Mouse (Mus musculus) midbrain, embryonic 13.5 days (tissue): ENCODE measurements at regions not wholly inside any gene's neighbourhood (a gene's known extent, or its start where the extent isn't known, plus 50 kb on each side); places are given as distances from the start of the nearest gene placed in this dataset.

ENCODE experiments used
- ATAC-seq: fragments of 200-750 bp; cut with Nextera tagmentation; 2 replicates; pipeline ENCODE4 v1.8.0; 2017; ENCODE audit warnings: mild to moderate bottlenecking, moderate TSS enrichment, moderate library complexity
- H3K27ac ChIP-seq: fragments of 300-500 bp; sonication (generic); 2 replicates; pipeline ENCODE4 v1.5.1; 2015; ENCODE audit warnings: inconsistent platforms, mild to moderate bottlenecking, moderate library complexity
- H3K27me3 ChIP-seq: fragments of 300-500 bp; sonication (generic); 2 replicates; pipeline ENCODE4 v1.6.1; 2015; ENCODE audit warnings: mild to moderate bottlenecking, inconsistent platforms
- H3K36me3 ChIP-seq: fragments of 300-500 bp; sonication (generic); 2 replicates; pipeline ENCODE4 v1.6.1; 2015; ENCODE audit warnings: mild to moderate bottlenecking, inconsistent platforms
- H3K4me1 ChIP-seq: fragments of 300-500 bp; sonication (generic); replicated peaks from 2 replicates; pipeline ENCODE4 v1.6.1; 2015; ENCODE audit warnings: inconsistent platforms
- H3K4me2 ChIP-seq: fragments of 300-500 bp; sonication (generic); replicated peaks from 2 replicates; pipeline ENCODE4 v1.6.1; 2015; ENCODE audit warnings: moderate library complexity, mild to moderate bottlenecking, inconsistent platforms
- H3K4me3 ChIP-seq: fragments of 300-500 bp; sonication (generic); replicated peaks from 2 replicates; pipeline ENCODE4 v1.5.1; 2015; ENCODE audit warnings: mild to moderate bottlenecking, inconsistent platforms
- H3K9ac ChIP-seq: fragments of 300-500 bp; sonication (generic); replicated peaks from 2 replicates; pipeline ENCODE4 v1.6.1; 2015; ENCODE audit warnings: mild to moderate bottlenecking, inconsistent platforms
- H3K9me3 ChIP-seq: fragments of 300-500 bp; sonication (generic); 2 replicates; pipeline ENCODE4 v1.6.1; 2016; ENCODE audit warnings: mild to moderate bottlenecking, inconsistent platforms
- WGBS: fragments of 180-500 bp; shearing (Covaris S2); methylation state at CpG from one replicate; pipeline ENCODE4 v1.1.7; 2015; 5-methylcytosine and 5-hydroxymethylcytosine counted together

DNA sequence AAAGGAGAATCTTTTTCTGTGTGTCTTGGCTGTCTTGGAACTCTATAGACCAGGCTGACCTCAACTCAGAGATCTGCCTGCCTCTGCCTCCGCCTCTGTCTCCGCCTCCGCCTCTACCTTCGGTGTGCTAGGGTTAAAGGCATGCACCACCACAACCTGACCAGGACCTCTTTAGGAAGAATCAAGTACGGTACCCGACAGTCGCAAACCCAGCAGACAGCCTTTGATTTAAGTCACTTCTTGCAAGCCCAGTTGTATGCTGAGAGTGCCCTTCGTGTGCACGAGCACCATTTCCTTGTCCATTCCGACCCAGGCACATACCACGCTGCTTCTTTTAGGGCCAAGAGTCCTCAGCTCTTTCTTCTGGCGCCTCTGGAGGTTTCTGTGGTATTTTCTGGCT, 105.0 kb upstream of the Six3 start:
- no peak for ATAC-seq
- Histone ChIP-seq H3K27ac (no peak overlapping the region), H3K36me3 (no peaks in the 10 kb centered on the region), H3K4me2 (no peak overlapping the region), H3K27me3 (0 out of 2 replicates have a peak, but pooled peaks cover 13% of the 10 kb centered on the region), H3K9me3 (peaks cover 6% of the 10 kb centered on the region; the same call in 1 of the 2 replicates), H3K4me1 (peaks cover 11% of the 10 kb centered on the region; the same call in 1 of the 2 replicates), H3K9ac (no peak overlapping the region), H3K4me3 (no peak overlapping the region)
- WGBS: 93% methylated on average over 12 of the region's 12 CpGs

DNA sequence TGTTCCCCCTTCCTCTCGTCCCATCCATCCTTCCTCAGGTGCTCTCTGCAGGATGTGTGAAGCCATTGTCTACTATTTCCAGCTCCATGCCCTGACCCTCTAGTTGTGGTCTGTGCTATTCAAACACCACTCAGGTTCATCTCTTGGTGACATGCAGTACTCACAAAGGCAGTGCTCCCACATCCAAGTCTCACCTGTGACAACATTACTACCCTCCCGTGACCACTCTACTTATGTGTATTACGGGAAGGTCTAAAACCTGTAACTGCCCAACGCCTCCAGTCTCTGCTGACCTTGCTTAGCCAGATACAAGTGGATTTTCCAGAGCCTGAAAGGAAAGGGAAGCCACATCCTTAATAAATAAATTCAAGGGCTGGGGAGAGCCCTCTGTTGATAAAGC, 100.4 kb upstream of the Six3 start:
- peaks cover 27% of the 10 kb centered on the region; the same call in 1 of the 2 replicates for H3K27me3 ChIP-seq
- H3K27ac ChIP-seq: no peak overlapping the region
- no peaks in the 10 kb centered on the region for H3K36me3 ChIP-seq
- no peak for ATAC-seq
- no peak overlapping the region for H3K4me3 ChIP-seq
- no peak overlapping the region for H3K4me2 ChIP-seq
- H3K9me3 ChIP-seq: no peaks in the 10 kb centered on the region
- peaks cover 8% of the 10 kb centered on the region; the same call in 1 of the 2 replicates for H3K4me1 ChIP-seq
- no peak overlapping the region for H3K9ac ChIP-seq
- WGBS: 94% methylated on average over 4 of the region's 4 CpGs

DNA sequence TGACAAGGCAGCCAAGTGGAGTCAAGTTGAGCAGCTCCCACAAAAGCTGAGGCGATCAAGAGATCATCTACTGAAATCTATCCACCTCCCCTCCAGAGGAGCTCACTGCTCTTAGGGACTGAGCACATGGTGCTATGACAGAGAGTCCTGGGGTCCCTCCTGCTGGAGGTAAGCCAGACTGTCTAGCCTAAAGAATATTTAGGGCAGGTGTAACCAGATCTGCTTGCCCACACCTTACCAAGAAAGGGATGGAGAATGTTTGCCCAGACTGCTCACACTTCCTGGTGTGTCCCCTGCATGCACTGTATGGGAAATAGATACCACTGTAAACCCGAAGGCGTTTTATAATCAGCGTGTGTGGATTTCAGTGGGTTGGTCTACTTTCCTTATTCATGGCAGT, 99.5 kb upstream of the Six3 start:
- H3K27ac ChIP-seq: no peak overlapping the region
- H3K36me3 ChIP-seq: no peaks in the 10 kb centered on the region
- ATAC-seq: no peak
- H3K4me2 ChIP-seq: no peak overlapping the region
- H3K27me3 ChIP-seq: peaks cover 24% of the 10 kb centered on the region; the same call in 1 of the 2 replicates
- 90% methylated on average over 4 of the region's 4 CpGs for WGBS
- peaks cover 8% of the 10 kb centered on the region; the same call in 1 of the 2 replicates for H3K4me1 ChIP-seq
- H3K9me3 ChIP-seq: no peaks in the 10 kb centered on the region
- no peak overlapping the region for H3K9ac ChIP-seq
- no peak overlapping the region for H3K4me3 ChIP-seq

DNA sequence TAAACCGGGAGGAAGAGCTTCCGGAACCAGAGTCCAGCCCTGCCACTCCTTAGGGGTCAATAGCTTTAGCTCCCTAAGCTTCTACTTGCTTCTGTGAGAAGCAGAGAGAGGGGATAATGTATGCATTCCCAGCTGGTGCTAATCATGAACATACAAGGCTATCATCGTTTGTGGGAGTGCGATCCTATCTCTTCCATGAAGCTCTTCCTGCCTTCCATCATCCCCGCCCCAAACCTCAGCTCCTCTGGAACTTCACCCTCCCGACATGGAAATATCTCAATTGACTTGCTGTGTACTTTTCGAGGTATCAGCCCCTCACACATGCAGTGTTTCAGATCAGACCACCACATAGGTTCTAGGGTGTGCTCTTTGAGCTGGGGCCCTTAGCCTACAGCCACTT, 99.0 kb upstream of the Six3 start:
- ATAC-seq: no peak
- Histone ChIP-seq H3K9me3 (no peaks in the 10 kb centered on the region), H3K4me3 (no peak overlapping the region), H3K4me2 (no peak overlapping the region), H3K27ac (no peak overlapping the region), H3K9ac (no peak overlapping the region), H3K36me3 (no peaks in the 10 kb centered on the region), H3K27me3 (peaks cover 29% of the 10 kb centered on the region; the same call in 1 of the 2 replicates), H3K4me1 (peaks cover 8% of the 10 kb centered on the region; the same call in 1 of the 2 replicates)
- 75% methylated on average over 7 of the region's 7 CpGs for WGBS

DNA sequence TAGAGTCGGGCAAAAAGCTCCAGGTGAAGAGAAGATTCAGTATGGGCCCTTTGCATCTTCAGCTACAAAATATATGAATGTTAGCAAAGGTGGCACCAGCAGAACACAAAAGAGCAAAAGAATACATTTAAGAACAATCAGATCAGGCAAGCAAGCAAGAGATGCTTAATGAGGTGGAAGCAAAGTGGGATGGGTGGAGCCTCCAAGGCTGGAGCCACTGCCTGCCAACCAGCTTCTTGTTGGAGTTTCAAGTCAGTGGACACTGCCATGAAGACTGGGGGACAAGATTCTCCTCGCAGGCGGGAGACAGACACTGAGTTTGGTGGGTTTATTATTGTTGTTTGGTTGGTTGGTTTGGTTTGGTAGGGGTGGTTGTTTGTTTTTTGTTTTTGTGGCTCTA, 96.1 kb upstream of the Six3 start:
- Histone ChIP-seq H3K9me3 (no peaks in the 10 kb centered on the region), H3K36me3 (no peaks in the 10 kb centered on the region), H3K9ac (no peak overlapping the region), H3K27ac (no peak overlapping the region), H3K4me2 (no peak overlapping the region), H3K4me1 (peaks cover 8% of the 10 kb centered on the region; the same call in 1 of the 2 replicates), H3K4me3 (no peak overlapping the region), H3K27me3 (peaks cover 43% of the 10 kb centered on the region)
- ATAC-seq: no peak
- WGBS: 89% methylated on average over 3 of the region's 3 CpGs

DNA sequence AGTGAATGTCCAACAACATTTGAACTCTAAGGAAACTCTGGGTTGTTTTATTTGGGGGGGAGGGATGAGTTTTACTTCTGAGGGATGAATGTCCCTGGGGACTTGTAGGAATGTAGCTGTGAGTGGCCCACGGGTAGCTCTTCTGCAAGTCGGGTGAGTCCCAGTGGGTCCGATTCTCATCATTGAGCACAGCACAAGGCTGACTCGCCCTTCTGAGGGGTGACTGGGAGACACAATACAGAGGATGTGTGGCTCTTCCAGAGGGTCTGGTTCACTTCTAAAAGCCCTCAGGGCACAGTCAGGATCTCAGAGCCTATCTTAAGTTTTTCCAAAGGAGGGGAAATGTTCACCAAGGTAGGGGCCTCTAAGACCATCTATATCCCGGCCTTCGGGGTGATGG, 94.9 kb upstream of the Six3 start:
- H3K4me2 ChIP-seq: no peak overlapping the region
- peaks cover 8% of the 10 kb centered on the region; the same call in 1 of the 2 replicates for H3K4me1 ChIP-seq
- H3K27ac ChIP-seq: no peak overlapping the region
- H3K9me3 ChIP-seq: no peaks in the 10 kb centered on the region
- 93% methylated on average over 6 of the region's 6 CpGs for WGBS
- H3K36me3 ChIP-seq: no peaks in the 10 kb centered on the region
- no peak for ATAC-seq
- no peak overlapping the region for H3K4me3 ChIP-seq
- no peak overlapping the region for H3K9ac ChIP-seq
- H3K27me3 ChIP-seq: peaks cover 52% of the 10 kb centered on the region

DNA sequence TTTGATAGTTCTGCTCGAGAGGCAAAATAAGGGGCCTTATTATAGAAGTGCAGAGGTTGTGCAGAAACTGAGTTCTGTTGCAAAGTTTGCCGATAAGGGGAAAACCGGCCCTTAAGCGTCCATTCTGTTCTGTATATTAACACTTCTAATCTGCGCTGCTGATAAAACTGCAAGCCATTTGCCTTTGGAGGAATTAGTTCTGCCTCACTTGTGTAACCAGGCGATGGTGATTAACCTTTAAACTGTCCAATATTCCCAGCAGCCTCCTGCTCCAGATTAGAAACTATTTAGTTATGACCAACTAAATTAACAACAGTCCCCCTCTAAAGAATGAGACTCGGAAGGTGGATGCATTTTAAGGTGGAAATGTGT, 86.1 kb upstream of the Six3 start:
- no peak for ATAC-seq
- 38% methylated on average over 7 of the region's 7 CpGs for WGBS

DNA sequence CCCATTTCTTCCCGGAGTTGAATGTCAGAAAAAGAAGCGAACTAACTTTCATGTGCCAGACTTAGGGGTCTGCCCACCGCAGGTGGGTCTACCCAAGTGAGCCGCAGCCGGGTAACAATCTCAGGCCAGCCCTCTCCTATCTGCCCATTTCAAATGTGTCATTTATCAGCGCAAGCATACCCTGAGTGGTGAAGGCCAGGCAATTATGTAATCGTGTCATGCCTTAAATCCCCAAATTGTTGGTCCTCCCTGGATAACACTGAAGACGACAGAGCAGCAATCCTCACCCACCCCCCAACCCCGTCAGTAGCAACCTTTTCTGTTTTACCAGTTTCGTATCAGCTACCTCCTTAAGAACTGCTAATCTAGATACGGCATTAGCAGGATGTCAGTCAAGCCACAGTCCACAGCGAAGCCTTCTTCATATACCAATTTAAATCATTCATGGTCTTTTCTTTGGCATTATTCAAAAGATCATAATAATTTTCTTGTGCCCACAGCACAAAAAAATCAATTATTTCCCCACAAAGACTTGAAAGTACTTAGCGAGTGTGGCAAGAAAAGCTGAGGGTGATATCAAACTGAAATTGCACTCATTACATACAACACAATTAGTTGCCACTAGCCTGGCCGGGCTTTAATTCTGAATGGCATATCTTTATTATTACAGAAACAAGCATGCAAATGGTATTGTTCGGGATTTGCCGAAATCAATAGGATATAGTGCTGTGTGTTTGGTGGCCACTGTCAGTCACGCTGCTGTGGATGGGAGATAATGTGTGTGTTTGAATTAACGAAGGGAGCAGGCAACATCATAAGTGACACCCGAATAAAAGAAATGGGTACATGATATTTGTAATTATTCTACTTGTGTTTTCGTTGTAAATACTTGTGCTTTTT, 85.1 kb upstream of the Six3 start:
- 37% methylated on average over 20 of the region's 20 CpGs for WGBS
- Histone ChIP-seq H3K4me1 (peaks cover 25% of the 10 kb centered on the region), H3K9me3 (no peaks in the 10 kb centered on the region), H3K27me3 (peaks cover 86% of the 10 kb centered on the region), H3K9ac (no peak overlapping the region), H3K4me2 (0 out of 2 replicates have a peak overlapping the region, but pooled peaks have one; percentile 5), H3K36me3 (no peaks in the 10 kb centered on the region), H3K27ac (no peak overlapping the region), H3K4me3 (no peak overlapping the region)
- ATAC-seq: peak; percentile 79

More for the DNA sequence above, 86.1 kb upstream of the Six3 start:
- Histone ChIP-seq H3K27me3 (peaks cover 83% of the 10 kb centered on the region), H3K36me3 (no peaks in the 10 kb centered on the region), H3K9me3 (no peaks in the 10 kb centered on the region), H3K9ac (no peak overlapping the region), H3K27ac (no peak overlapping the region), H3K4me1 (peaks cover 25% of the 10 kb centered on the region), H3K4me2 (no peak overlapping the region), H3K4me3 (no peak overlapping the region)

DNA sequence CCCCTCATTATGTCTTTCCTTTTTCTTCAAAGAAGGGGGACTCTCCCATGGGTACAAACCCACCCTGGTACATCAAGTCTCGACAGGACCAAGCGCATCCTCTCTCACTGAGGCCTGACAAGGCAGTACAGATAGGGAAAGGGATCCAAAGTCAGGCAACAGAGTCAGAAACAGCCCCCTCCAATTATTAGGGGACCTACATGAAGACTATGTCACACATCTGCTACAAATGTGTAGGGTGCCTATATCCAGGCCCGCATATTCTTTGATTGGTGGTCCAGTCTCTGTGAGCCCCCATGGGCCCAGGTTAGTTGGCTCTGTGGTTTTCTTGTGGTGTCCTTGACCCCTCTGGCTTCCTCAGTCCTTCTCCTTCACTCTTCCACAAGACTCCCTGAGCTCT, 77.1 kb upstream of the Six3 start:
- H3K4me1 ChIP-seq: no peaks in the 10 kb centered on the region
- no peak overlapping the region for H3K9ac ChIP-seq
- 91% methylated on average over 3 of the region's 3 CpGs for WGBS
- no peak overlapping the region for H3K4me3 ChIP-seq
- H3K36me3 ChIP-seq: no peaks in the 10 kb centered on the region
- no peak overlapping the region for H3K4me2 ChIP-seq
- no peak for ATAC-seq
- peaks cover 47% of the 10 kb centered on the region for H3K27me3 ChIP-seq
- H3K27ac ChIP-seq: no peak overlapping the region
- peaks cover 6% of the 10 kb centered on the region; the same call in 1 of the 2 replicates for H3K9me3 ChIP-seq

DNA sequence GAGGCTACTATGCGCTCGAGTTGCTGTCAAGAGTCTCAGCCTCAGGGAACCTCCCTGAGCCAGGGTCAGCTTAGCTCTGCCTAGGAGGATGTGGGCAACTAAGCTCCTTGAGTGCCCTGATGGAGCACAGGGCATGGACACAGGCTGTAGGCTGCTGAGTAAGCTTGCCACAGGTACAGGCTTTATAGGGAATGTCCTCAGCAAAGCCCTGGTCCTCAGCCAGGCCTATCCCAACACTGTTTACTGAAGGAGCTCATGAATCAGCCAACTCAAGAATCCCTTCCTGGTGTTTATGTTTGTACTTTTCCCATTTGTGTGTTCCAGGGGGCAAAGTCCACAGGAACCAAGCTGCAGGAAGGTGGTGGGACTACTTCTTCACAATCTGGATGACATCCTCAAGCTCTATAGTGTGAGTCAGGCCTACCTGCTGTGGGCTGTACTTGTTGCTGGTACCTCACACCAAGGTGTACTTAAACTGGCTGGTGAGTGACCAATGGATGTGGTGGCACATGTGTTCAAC, 72.1 kb upstream of the Six3 start:
- ATAC-seq: no peak
- no peaks in the 10 kb centered on the region for H3K36me3 ChIP-seq
- no peak overlapping the region for H3K9ac ChIP-seq
- H3K27me3 ChIP-seq: peaks cover 3% of the 10 kb centered on the region
- no peak overlapping the region for H3K27ac ChIP-seq
- H3K4me3 ChIP-seq: no peak overlapping the region
- no peaks in the 10 kb centered on the region for H3K4me1 ChIP-seq
- H3K9me3 ChIP-seq: peaks cover 7% of the 10 kb centered on the region; the same call in 1 of the 2 replicates
- 77% methylated on average over 2 of the region's 2 CpGs for WGBS
- no peak overlapping the region for H3K4me2 ChIP-seq

DNA sequence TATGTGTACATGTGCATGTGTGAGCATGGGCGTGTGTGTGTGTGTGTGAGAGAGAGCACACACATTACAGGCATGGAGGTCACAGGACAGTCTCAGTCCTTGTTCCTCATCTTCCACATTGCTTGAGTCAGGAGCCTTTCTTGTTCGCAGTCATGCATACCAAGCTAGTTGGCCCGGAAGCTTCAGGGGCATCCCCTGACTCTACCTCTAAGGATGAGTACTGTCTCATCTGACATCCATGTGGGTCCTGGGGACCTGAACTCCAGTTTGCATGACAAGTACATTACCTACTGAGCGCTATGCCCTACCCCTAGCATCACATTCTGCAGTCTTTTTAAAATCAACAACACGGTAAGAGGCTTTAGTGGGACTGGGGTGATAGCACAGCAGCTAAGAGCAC, 65.3 kb upstream of the Six3 start:
- H3K9ac ChIP-seq: no peak overlapping the region
- no peak overlapping the region for H3K4me2 ChIP-seq
- H3K4me1 ChIP-seq: no peaks in the 10 kb centered on the region
- H3K27ac ChIP-seq: no peak overlapping the region
- ATAC-seq: no peak
- no peaks in the 10 kb centered on the region for H3K36me3 ChIP-seq
- no peak overlapping the region for H3K4me3 ChIP-seq
- no peaks in the 10 kb centered on the region for H3K9me3 ChIP-seq
- WGBS: 89% methylated on average over 5 of the region's 5 CpGs
- peaks cover 9% of the 10 kb centered on the region; the same call in 1 of the 2 replicates for H3K27me3 ChIP-seq

DNA sequence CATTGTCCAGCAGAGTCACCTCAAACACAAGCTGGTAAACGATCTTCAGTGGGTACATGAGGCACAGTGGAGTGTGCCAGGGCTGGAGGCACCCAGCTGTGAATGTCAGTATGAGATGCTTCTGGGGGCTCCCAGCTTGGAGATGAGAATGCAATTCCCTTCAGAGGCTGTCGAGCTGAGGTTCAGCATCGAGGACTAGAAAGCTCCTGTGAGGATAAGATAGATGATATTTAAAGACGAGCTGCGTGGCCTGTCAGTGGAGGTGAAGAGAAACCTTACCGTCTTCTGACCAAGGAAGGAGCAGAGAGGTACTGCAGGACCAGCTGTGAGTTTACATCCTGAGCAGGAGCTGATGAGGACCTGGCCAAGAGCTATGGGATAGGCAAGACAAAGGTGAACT, 52.4 kb upstream of the Six3 start:
- WGBS: 89% methylated on average over 6 of the region's 6 CpGs
- no peak overlapping the region for H3K27ac ChIP-seq
- H3K4me1 ChIP-seq: no peaks in the 10 kb centered on the region
- no peak overlapping the region for H3K4me2 ChIP-seq
- no peaks in the 10 kb centered on the region for H3K36me3 ChIP-seq
- no peak overlapping the region for H3K9ac ChIP-seq
- H3K4me3 ChIP-seq: no peak overlapping the region
- 0 out of 2 replicates have a peak, but pooled peaks cover 4% of the 10 kb centered on the region for H3K9me3 ChIP-seq
- no peak for ATAC-seq
- no peaks in the 10 kb centered on the region for H3K27me3 ChIP-seq
